Mouse (Mus musculus): ENCODE data around the gene 4933430I17Rik.

- TF ChIP-seq CTCF (IDR thresholded peaks at IDR 0.05; ENCODE audit: extremely low read depth, insufficient read depth, insufficient read length, insufficient replicate concordance): no peak
- no peak for TF ChIP-seq POLR2A (IDR thresholded peaks at IDR 0.05; ENCODE audit: low read depth, low read length)
These were observed 1.1 kb downstream of the 4933430I17Rik start for GRCm38 (mm10) chr4:62526256-62526655.

Measured in spleen, adult 2 months (tissue).